Mouse (Mus musculus) cerebellum, adult 11 months (tissue): Measurements from ENCODE around the gene Tdrd9.
"Not testable (repeated sequence)": the region's sequence is repeated elsewhere in the genome, so short reads cannot be mapped to it uniquely, and the experiment has no call there.

Experiments
- DNase-seq: peaks from one replicate; pipeline ENCODE4 v3.0.0; 2022

Tdrd9 gene

DNA sequence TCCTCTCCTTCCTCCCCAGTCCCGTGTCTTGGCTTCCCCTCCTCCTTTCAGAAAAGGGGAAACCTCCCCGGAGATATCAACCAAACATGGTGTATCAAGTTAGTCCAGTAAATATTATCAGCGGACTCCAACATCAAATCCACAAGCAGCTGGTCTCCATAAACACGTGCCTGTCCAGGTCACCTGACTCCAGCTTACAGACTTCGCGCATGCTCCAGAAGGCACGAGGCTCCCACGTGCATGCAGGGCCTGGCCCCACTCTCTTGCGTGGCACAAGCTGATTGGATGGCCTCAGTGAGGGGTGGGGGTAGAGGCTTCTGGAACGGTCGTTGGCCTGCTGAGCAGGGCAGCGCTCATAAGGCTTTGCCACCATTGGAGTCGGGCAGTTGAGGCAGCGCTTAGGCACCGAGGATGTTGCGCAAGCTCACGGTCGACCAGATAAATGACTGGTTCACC, at the start of gene Tdrd9:
Gene Tdrd9, plus strand, starts transcription at position 329 of the 456 bp plus-strand sequence.
- DNase-seq, result no peak

DNA sequence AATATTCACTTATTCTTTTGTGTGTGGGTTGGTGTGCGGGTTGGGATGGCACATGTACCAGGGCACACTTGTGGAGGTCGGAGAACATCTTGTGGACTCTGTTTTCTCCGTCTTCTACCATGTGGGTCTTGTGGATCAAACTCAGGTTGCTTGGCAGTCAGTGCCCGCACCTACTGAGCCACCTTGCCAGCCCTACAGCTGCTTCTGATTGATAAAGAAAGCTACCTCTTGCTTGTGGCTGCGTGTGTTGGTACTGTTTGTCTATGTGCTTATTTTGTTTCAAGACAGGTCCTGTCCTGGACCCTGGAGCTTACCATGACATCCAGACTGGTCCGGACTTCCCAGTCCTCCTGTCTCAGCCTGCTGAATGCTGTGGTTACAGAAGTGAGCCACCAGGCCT, 48.2 kb upstream of the Tdrd9 start:
- DNase-seq, result no peak

DNA sequence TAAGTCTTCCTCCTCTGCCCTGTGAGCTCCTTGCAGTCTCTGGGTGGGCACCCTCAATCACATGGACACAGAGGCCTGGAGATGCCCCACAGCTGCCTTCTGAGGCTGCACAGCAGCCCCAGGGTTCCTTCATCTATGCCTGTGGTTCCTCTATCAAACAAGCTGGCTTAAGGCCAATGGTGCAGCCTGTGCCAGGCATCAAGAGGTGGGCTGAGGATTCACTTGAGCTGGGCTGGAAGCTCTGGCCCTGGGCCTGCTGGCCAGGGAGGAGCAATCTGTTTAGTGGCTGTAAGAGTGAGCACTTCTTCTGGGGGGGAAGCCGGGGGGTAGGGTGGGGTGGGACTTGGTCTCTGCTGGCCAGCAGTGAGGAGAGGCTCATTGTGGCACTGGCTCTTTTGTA, 44.0 kb upstream of the Tdrd9 start:
- DNase-seq, result no peak

DNA sequence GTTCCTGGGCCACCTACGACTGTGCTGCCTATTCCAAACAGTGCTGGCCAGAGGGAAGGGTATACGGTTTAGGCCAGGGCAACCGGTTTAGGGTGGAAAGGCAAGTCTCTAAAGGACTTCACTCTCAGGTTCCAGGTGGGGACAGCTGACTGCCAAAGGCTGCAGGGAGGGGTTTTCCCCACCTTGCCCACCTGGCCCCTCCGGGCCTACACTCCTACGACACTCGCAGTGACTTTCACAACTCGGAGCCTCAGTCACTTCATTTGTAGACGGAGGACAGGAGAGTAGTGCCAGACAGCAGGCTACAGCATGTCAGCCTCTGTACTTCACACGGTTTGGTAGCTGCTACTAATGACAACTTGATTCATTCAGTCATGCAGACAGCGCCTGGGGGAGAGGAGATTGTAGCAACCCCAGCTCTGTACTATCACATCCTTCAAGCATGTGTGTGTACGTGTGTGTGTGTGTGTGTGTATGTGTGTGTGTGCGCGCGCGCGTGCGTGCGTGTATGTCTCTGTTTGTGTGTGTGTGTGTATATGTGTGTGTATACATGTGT, 42.9 kb upstream of the Tdrd9 start:
- no peak for DNase-seq

DNA sequence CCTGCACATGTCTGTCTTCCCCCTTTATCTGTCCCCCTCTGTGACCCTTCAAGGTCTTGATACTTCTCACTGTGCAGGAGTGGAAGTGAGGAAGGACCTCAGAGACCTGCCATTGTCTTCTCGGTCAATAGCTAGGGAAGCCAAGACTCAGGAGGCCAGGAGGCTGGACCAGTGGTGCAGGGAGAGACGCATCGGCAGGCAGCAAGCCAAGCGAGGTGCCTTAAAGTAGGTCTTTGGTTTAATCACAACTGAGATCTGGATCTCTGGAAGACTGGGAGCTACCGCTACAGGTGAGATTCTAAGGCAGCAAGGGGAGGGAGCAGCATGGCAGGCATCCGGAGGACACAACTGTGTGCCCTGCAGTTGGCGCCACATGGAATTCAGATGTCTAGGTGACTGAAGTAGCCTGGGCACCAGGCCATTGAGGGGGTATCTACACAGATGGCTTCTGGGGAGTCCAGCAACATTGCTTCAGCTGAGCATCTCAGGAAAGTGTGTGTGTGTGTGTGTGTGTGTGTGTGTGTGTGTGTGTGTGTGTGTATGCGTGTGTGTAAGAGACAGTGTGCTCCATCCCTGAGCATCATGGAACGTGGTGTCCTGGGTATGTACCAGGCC, 39.8 kb upstream of the Tdrd9 start:
- DNase-seq, result no peak

DNA sequence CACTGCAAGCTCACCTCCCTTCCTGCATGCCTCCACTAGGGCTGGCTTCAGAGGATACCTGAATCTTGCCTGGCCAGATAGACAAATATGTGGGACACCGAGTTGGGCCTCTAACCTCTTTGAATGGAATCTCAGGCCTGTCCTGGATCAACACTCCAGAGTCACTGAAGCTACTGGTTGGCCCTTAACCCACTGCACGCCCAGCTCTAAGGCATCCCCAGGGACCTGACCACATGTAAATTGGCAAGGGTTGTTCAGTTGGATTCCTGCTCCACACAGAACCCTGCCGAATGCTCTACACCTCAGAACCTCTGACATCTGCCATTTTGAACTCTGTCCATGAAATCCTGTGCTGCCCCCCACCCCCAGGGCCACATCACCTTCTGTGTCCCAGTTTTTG, 38.8 kb upstream of the Tdrd9 start:
- DNase-seq, result no peak

DNA sequence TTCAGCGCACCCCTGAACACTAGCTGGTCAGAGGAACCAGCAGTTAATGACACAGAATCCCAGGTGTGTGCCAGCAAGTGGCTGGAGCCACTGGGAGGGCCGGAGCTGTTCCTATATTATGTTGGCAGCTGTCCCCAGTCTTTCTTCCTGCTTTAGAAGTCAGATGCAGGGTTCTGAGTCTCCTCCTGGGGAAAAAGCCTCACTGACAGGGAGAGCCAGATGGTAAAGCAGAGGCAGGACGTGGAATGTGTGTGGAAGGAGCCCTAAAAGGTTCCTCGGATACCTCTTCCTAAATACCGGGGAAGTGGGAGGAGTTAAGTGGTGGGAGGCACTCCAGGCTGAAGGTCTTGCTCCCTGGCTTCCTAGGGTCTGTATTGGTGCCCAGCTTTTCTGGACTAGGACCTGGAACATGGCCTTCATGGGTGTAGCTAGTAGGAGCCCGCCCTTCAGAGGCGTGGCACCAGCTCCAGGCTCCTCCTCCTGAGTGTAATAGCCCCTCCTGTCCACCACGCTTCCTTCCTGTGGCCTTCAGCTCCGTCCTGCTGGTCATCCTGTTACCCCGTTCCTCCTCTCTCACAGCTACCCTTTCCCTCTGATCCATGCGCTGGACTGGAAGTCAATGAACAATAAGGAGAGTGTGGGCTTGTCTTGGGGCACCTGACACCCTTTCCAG, 38.2 kb upstream of the Tdrd9 start:
- DNase-seq, result no peak

DNA sequence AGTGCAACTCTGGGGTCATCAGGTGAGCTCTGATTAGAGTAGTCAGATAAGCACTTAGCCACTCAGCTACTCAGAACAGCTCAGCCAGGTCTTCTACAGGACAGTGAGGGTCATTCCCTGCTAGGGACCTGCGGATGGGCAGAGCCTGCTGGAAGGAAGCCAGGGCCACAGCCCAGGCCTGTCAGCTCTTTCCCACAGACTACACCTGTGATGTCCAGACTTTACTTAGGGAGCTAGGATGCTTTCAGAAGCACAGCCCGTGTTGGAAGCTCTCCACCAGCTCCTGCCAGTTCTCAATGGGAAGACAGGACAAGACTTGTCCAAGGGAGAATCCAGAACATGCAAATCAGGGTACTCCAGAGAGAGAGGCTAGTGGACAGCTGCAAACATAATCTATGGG, 37.4 kb upstream of the Tdrd9 start:
- DNase-seq, result no peak

DNA sequence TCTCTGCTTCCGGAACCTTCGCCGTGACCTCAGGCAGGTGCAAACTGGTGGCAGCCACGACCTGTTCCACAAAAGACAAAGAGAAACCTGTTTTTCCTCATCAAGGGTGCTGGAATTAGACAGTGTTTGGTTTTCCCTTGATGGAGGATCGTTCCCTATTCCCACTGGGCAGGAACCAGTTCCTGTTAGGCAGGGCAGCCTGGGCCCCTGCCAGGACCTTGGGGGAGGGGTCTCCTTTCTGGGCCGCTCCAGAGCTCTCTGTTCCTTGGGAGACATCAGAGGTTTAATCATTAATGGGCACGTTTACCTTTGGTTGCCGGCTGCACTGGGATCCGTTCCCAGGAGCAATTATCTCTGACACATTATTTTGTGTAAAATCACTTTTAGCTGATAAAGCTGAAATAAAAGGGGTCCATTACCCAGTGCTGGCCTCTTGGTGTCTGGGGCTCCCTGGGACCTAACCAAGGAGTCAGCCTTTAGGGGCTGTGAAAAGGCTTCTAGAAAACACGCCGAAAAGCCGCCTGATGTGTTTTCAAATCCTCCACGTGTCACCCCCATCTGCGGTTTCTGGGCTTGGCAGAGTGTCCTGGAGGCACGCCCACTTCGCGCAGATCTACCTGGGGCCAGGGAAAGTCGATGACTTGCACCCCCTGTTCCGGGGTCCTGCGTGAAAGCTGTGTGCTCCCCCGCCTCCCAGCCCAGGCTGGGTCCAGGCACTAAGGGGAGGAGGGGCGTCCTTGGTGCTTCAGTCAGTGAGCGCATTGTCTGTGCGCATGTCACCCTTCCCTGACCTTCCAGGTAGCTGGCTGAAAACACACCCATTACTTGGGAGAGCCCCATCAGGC, 34.4 kb upstream of the Tdrd9 start:
- no peak for DNase-seq

DNA sequence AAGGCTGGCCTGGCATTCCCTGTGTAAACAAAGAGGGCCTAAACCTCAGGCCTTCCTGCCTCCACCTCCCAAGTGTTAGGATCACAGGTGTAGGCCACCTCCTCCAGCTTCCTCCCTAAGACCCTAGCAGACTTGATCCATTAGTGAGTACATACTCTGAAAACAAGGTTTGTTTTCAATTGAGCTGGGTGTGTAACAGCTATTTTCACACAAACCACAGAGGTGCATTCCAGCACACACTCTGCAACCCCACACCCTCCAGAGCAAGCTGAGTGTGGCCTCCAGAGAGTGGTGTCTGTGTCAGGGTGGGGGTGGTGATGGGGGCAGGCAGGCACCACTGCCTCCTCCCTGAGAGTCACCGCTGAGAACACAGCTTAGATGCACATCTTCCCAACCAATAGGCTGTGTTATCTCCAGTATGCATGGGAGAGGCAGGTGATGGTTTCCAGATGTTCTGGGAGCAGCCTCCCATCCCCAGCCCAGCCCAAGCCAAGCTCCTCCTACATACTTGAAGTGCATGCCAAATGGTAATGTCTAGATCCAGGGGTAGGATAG, 32.7 kb upstream of the Tdrd9 start:
- DNase-seq, result no peak

DNA sequence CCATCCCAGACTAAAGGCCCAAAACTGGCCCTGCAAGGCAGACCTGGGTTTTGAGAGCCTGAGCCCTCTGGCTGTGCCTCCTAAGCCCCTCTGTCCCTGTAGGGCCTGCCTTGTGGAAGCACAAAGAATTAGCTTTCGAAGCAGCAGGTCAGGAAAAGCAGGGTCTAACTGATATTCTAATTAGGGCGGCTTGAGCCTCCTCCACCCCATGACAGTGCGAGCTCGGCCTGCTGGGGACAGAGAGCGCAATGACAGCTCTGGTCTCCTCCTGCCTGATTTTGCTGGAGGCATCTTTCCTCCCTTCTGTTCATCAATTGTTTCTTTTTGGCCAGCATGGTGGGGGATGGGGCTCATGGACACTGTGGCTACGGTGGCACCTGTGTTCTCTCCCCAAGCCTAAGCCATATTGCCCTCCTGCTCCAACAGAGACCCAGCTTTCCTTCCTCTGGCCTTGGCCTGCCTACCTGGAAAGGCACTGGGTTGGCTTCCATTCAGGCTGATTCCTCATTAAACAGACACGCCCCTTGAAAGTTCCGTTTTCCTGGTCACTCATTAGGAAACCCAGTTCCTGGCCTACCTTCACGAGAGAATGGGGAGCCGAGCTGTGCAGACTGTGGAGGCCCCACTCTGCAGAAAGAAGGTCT, 27.8 kb upstream of the Tdrd9 start:
- no peak for DNase-seq

DNA sequence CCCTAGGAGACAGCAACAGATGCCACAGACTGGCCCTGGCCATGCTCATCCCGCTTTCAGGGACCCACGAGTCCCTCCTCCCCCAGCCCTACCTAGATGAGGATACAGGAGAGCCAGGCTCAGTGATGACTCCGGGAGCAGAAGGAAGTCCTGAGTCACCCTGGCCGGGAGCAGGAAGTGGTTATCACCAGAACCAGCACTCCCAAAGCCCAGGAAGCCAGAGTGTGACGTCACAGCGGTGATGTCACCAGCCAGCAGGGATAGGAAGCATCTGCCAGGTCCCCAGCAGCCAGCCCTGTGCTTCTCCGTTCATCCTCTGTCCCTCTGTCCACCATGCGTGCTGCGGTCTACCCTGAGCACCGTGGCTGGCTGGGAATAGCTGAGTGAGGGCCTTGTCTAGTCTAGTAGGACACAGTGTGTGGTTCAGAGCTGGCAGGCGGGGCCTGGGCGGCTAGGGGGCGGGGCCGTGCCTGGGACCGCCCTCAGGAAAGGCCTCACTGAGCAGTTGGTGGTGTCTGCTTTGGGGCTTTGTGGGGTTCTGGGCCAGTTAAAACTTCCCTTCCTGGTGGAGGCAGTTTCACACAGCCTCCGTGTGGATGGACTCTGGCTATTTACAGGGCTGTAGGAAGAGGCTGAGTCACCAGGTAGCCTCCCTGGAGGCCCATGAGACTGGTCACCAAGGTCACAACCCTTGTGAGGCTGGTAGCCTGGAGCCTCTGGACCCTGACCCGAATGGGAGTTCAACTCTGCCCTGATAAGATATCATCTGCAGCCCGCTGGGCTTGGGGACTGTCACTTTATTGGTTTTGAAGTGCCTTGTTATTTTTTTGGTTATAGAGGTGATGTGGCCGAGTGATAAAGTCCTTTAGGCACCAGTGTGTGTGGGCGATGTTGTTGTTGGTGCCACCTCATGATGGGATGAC, 27.0 kb upstream of the Tdrd9 start:
- not testable (repeated sequence) for DNase-seq

DNA sequence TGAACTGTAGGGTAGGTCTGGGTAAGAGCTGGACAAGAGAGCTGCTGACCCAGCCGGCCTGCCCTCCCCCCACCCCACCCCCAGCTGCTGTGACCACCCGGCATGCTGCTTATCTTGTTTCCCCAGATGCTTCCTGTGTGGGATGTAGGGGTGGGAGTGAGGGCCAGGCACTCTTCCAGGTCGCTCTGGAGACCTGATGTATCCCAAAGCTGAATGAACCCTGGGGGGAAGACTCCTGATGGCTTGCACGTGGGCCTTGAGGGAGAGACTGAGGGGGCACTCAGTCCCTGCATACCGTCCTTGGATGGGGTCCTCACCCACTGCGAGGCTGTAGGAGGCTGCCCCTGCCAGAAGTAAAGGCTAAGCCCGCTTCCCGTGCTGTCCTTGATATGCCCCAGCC, 26.2 kb upstream of the Tdrd9 start:
- no peak for DNase-seq

DNA sequence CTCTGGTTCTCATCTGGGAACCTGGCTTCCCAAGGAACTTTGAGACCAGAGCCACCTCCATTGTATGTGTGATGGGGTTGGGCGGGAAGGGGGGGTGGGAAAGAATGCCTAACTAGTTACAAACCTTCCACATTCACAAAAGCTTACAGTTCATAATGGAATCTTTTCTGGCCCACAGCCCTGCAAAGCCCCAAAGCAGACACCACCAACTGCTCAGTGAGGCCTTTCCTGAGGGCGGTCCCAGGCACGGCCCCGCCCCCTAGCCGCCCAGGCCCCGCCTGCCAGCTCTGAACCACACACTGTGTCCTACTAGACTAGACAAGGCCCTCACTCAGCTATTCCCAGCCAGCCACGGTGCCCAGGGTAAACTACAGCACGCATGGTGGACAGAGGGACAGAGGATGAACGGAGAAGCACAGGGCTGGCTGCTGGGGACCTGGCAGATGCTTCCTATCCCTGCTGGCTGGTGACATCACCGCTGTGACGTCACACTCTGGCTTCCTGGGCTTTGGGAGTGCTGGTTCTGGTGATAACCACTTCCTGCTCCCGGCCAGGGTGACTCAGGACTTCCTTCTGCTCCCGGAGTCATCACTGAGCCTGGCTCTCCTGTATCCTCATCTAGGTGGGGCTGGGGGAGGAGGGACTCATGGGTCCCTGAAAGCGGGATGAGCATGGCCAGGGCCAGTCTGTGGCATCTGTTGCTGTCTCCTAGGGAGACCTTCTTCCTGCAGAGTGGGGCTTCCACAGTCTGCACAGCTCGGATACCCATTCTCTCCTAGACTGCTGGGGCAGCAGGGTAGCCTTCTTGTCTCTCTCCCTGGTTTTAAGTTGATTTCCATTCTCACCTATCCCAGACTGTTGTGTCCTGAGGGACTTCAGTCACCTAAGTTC, 25.3 kb upstream of the Tdrd9 start:
- not testable (repeated sequence) for DNase-seq

DNA sequence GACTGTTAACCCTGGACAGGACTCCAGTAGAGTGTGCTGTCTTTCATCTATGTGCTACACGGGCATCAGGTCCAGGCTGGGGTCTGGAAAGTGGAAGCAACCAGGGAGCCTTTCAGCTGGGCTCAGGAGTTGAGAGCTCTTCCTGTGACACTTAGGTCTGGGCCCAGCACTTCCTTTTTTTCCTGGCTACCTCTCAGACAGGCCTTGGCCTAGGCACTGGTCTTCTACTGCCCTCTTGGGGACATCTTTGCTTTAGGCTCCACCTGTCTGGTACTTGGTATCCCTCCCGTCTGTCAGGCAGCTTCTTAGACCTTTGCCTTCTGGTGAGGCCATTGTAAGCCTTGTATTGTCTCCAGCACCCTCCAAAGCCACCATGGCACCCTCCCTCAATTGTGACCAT, 24.6 kb upstream of the Tdrd9 start:
- DNase-seq, result peak; percentile 56

DNA sequence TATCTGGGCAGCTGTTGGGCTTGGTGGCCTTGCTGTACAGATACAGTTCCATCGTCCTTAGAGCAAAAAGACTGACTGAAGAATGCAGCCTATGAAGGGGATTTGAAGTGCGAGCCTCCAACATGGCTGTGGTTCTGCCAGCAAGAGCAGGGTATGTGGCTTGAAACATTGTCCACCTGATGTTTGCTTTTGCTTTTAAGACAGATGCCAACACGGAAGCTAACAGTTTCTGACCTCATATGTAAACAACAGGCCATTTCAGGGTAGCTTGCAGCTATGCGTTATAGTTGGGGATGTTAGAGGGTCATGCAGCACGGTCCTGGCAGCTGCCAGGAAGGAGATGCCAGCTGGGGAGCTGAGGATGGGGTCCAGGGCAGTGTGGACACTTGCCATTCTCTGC, 20.9 kb upstream of the Tdrd9 start:
- DNase-seq, result no peak

DNA sequence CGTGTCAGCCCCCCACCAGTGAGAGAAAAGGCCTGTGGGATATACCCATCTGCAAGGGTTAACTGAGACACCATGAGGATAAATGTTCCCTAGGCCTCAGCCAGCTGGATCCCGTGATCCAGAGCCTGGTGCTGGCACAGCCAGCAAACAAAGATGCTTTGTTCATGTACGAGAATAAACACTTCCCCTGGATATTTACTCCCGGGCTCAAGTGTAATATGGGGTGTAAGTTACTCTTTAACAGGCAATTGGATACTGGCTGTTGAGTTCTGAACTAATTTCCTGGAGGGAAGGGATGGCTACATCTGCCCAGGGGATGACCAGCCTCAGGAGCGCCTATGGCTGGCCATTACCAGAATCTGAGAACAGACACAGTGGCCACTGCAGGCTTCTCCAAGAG, 19.7 kb upstream of the Tdrd9 start:
- DNase-seq, result no peak

DNA sequence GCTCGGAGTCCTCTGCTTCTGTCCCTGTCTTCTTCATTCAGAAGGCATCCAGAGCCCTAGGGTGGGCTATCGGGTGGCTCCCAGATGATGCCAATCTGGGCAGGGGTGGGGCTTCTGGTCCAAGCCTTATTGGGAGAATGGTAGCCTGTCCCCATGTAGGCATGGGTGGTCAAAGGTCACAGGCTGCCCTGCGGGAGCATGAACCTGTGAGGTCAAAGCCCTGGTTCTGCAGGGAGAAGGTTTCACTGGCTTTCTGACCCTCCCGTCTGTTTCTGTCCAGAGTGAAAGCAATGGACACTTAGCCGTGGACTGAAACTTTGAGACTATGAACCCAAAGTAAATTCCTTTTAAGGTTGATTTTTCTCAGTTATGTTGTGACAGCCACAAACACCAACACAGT, 15.2 kb upstream of the Tdrd9 start:
- DNase-seq, result no peak

DNA sequence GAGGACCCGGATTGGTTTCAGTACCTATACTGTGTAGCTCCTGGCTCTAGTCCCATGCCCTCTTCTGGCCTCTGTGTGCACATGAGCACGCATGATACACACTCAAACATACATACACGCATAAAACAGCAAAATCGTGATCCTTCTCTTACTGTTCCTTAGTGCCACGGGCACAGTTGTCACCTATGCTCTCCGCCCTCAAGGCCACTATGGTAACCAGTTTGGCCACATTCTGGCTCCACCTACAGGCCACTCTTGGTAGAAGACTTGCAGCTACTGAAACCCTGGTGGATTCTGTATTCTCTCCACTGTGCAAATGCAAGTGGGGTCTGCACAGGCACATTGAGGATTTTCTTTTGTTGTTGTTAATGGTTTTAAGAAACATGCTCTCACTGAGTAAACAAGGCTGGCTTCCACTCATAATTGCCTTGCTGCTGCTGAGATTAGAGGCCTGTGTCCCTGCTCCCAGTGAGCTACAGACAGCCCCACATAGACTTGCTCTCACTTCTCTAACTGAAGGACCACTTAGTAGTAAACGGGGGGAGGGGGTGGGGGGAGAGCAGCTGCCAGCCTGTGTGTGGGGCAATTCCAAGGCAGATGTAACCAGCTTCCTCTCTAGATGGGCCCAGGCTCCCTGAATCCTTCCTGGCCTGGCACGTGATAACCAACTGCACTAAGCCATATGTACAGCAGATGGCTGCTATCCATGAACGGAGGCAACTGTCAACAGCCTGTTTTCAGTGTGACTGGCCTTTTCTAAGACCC, 13.1 kb upstream of the Tdrd9 start:
- DNase-seq, result peak; percentile 68

DNA sequence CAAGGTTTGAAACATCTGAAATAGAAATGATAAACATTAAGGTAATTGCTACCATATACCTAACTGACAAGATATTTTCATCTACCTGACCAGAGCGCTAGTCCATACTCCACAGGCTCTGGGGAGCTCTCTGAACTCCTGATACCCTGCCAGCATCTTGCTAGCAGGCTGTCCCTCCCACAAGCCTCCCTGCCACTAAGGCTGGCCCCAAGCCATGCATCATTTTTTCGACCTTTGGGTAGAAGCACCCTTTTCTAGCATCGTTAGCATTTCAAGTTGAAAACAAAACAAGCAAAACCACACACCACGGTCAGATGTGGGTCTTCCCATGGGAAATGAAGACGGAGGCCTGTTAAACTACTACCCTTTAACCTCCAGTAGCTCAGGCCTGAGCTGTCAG, 8.0 kb upstream of the Tdrd9 start:
- no peak for DNase-seq
